Mouse (Mus musculus) spleen, adult 2 months (tissue): ENCODE results near the gene Pcolce2.
A peak's percentile ranks its signal among the peaks of the same experiment; 100 is the strongest.

Experiments used
- CTCF ChIP-seq: fragments of 200-500 bp; IDR thresholded peaks from 2 replicates; pipeline ENCODE4 v1.5.1; 2011; ENCODE audit warnings: mild to moderate bottlenecking, inconsistent platforms; ENCODE audit not compliant: insufficient read depth, insufficient read length, insufficient replicate concordance; ENCODE audit errors: extremely low read depth
- POLR2A ChIP-seq: fragments of 200-500 bp; IDR thresholded peaks from 2 replicates; pipeline ENCODE4 v1.6.1; 2011; ENCODE audit warnings: low read depth, low read length, inconsistent platforms

DNA sequence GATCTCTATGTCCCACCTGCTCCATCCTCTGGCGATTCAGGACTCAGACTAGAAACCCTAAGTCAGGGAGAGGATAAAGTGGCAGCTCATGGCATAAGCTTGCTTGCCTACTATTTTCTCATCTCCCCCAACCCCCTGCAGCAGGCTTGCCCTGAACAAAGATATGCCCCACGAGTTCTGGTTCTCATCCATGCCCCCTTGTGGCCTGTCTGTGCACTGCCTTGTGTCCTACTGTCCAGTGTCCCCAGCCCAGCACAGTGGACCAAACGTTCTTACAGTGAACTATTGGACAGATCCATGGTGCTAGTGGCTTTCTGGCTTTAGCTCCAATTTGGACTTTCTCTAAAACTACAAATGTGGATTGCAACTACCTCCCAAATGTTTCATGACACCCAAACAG is 50.7 kb downstream of the Pcolce2 start:
- TF ChIP-seq POLR2A: no peak
- TF ChIP-seq CTCF: peak; percentile 9; the same call in 1 of the 2 replicates
